Mouse (Mus musculus) stomach, embryonic 14.5 days (tissue): Measurements from ENCODE around the gene Mustn1. TPM values are rescaled to one million over a fixed set of nuclear protein-coding genes. Genes with fewer than 3 reads are reported as not detected.
A peak's percentile ranks its signal among the peaks of the same experiment; 100 is the strongest.

Experiments used
- ATAC-seq: fragments of 200-750 bp; cut with Nextera tagmentation; 2 replicates; pipeline ENCODE4 v1.8.0; 2017; ENCODE audit warnings: low read depth, moderate TSS enrichment; ENCODE audit not compliant: insufficient number of reproducible peaks, insufficient read depth, low FRiP score
- H3K27ac ChIP-seq: fragments of 300-500 bp; sonication (generic); 2 replicates; pipeline ENCODE4 v1.5.1; 2014; ENCODE audit warnings: mild to moderate bottlenecking, low read length, moderate library complexity, mixed read lengths
- H3K27me3 ChIP-seq: fragments of 300-500 bp; sonication (generic); 2 replicates; pipeline ENCODE4 v1.6.1; 2014; ENCODE audit warnings: low read length, control low read depth, mixed read lengths; ENCODE audit not compliant: control insufficient read depth, insufficient read depth
- H3K36me3 ChIP-seq: fragments of 300-500 bp; sonication (generic); 2 replicates; pipeline ENCODE4 v1.6.1; 2014; ENCODE audit warnings: mild to moderate bottlenecking, control low read depth, low read length, moderate library complexity, mixed read lengths; ENCODE audit not compliant: control insufficient read depth, insufficient read depth
- H3K4me1 ChIP-seq: fragments of 300-500 bp; sonication (generic); 2 replicates; pipeline ENCODE4 v1.6.1; 2014; ENCODE audit warnings: low read length, control low read depth, mixed read lengths; ENCODE audit not compliant: control insufficient read depth, insufficient read depth
- H3K4me2 ChIP-seq: fragments of 300-500 bp; sonication (generic); replicated peaks from 2 replicates; pipeline ENCODE4 v1.6.1; 2014; ENCODE audit warnings: low read depth, low read length, control low read depth
- H3K4me3 ChIP-seq: fragments of 300-500 bp; sonication (generic); 2 replicates; pipeline ENCODE4 v1.5.1; 2014; ENCODE audit warnings: low read depth, low read length, control low read depth
- H3K9ac ChIP-seq: fragments of 300-500 bp; sonication (generic); replicated peaks from 2 replicates; pipeline ENCODE4 v1.6.1; 2014; ENCODE audit warnings: low read depth, mild to moderate bottlenecking, control low read depth, low read length, moderate library complexity, mixed read lengths
- H3K9me3 ChIP-seq: fragments of 300-500 bp; sonication (generic); 2 replicates; pipeline ENCODE4 v1.6.1; 2016; ENCODE audit warnings: low read depth, low read length, control low read depth; ENCODE audit not compliant: control insufficient read depth
- WGBS: fragments of 180-500 bp; shearing (Covaris S2); extraction: QIAGEN DNeasy Blood & Tissue Kit; methylation state at CpG from one replicate; pipeline ENCODE4 v1.1.7; 2014; 5-methylcytosine and 5-hydroxymethylcytosine counted together
- polyA plus RNA-seq: library from polyadenylated mRNA; unstranded; fragments of >200 nt; fragmentation: Nextera tagmentation; extraction: Ambion mirVana; gene quantifications from 2 replicates; pipeline ENCODE4 v1.2.1, GENCODE M21; 2014

The Mustn1 gene
- polyA plus RNA-seq, 1 experiment from 2014 or later, result 3.7 TPM

DNA sequence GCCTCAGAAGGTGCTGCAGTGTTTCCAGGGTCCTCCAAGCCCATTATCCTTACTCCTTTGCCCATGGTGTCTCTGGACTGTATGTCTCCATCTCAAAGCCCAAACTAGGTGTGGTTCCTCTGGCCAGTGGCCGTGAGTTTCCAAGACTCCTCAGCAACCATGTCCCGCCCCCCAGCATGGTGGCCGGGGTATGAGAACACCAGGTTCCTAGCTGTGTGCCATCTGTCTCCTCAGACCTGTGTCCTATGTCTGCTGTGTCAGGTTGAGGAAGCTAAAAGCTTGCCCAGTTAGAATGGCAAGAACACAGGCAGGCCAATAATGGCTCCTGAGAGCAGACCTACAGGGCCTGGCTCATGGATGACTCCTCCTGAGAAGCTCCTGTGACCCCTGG is 2.7 kb downstream of the Mustn1 start:
- 85% methylated on average over 3 of the region's 3 CpGs for WGBS
- Histone ChIP-seq H3K27me3 (no peaks in the 10 kb centered on the region), H3K4me3 (no peak overlapping the region), H3K27ac (no peak overlapping the region), H3K4me2 (no peak overlapping the region), H3K9me3 (no peaks in the 10 kb centered on the region), H3K9ac (no peak overlapping the region), H3K36me3 (peaks cover 3% of the 10 kb centered on the region; the same call in 1 of the 2 replicates), H3K4me1 (peaks cover 12% of the 10 kb centered on the region)
- no peak for ATAC-seq

DNA sequence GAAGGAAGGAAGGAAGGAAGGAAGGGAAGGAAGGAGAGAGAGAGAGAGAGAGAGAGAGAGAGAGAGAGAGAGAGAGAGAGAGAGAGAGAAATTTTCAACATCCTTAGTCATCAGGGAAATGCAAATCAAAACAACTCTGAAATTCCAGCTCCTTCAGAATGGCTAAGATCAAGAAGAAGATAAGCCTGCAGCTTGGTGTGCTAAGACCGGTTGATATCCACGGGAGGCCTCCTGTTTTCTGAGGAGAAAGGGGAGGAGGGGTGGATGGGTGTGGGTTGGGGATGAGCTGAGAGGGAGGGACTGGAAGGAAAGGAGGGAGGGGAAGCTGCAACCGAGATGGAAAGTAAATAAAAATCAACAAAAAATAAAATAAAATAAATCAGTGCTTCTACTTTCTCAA is 6.3 kb downstream of the Mustn1 start:
- no peak overlapping the region for H3K27ac ChIP-seq
- no peaks in the 10 kb centered on the region for H3K36me3 ChIP-seq
- ATAC-seq, result no peak
- no peaks in the 10 kb centered on the region for H3K27me3 ChIP-seq
- no peak overlapping the region for H3K4me2 ChIP-seq
- no peak overlapping the region for H3K4me3 ChIP-seq
- H3K9me3 ChIP-seq, result no peaks in the 10 kb centered on the region
- H3K9ac ChIP-seq, result no peak overlapping the region
- WGBS, result 15% methylated on average over 3 of the region's 3 CpGs
- H3K4me1 ChIP-seq, result peaks cover 7% of the 10 kb centered on the region; the same call in 1 of the 2 replicates

DNA sequence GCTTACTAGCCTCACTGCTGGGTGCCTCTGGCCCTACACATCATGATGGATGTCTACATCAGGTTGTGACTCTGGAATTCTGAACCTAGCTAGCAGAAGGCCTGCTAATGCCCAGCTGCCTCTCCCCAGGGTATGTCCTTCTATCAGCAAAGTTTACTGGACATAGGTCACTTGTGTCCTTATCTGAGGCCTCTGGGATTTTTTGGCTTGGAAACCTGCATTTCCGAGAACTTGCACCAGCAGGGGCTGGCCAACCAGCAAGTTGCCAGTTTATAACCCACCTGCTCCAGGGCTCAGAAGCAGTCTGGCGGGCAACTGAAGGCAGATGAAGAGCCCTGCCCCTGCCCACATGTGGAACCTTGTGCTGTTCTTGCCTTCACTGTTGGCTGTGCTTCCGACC is 7.2 kb downstream of the Mustn1 start, which contains the start of gene Itih4:
Gene Itih4, plus strand, starts transcription at position 273 of the 400 bp plus-strand sequence.
- peaks cover 7% of the 10 kb centered on the region; the same call in 1 of the 2 replicates for H3K4me1 ChIP-seq

DNA sequence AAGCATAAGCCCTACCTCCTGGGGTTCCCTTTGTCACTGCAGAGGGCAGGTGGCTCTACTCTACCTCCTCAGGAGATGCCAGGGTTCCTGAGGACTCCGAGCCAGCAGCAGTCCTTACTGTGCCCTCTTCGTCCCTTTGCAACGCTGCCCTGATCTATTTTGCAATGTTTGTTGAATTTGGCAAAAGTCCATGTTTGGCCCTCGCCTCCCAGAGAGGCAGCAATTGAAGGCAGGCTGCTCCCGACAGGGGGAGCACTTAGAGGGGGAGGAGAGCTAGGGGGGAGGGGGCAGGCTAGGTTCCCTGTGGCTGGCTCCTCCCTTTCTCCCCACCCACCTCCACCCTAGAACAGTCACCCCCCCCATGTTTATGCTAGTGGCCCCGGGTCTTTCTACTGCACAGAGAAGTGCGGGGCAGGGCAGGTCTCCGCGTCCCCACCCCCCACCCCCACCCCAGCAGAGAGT is 9.3 kb downstream of the Mustn1 start:
- Histone ChIP-seq H3K4me1 (peaks cover 7% of the 10 kb centered on the region; the same call in 1 of the 2 replicates), H3K4me3 (no peak overlapping the region), H3K27ac (no peak overlapping the region), H3K9me3 (no peaks in the 10 kb centered on the region), H3K36me3 (no peaks in the 10 kb centered on the region), H3K9ac (no peak overlapping the region; the same call in 1 of the 2 replicates), H3K27me3 (no peaks in the 10 kb centered on the region), H3K4me2 (peak overlapping the region; percentile 10)
- 5% methylated on average over 9 of the region's 9 CpGs for WGBS
- peak; percentile 56; the same call in 1 of the 2 replicates for ATAC-seq

More for the DNA sequence above, 7.2 kb downstream of the Mustn1 start, which contains the start of gene Itih4:
- H3K4me2 ChIP-seq, result no peak within 1 kb of the TSS
- no peak within 1 kb of the TSS for H3K4me3 ChIP-seq
- ATAC-seq, result no peak
- H3K27me3 ChIP-seq, result no peaks in the 10 kb centered on the region
- H3K9ac ChIP-seq, result no peak within 1 kb of the TSS
- no peaks in the 10 kb centered on the region for H3K36me3 ChIP-seq
- no peaks in the 10 kb centered on the region for H3K9me3 ChIP-seq
- H3K27ac ChIP-seq, result no peak within 1 kb of the TSS
- 89% methylated on average over 3 of the region's 3 CpGs for WGBS

DNA sequence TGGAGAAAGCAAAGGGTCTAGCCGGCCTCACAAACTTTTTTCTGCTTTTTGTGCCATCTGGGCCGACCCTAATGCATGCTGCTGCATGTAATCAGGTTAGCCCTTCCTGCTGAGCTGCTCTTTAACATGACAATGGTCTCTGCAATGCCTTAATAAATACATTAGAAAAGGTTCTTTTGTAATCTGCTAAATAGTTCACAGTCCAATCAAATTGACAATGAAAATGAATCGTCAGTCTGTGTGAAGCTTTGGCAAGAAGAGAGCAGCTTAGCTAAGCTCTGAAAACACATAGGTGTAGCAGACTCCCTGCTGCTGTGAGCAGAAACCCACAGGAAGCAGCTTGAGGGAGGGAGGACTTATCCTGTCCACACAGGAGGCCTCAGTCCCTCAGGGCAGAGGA is 21.0 kb downstream of the Mustn1 start:
- no peak for ATAC-seq
- Histone ChIP-seq H3K27me3 (no peaks in the 10 kb centered on the region), H3K4me2 (no peak overlapping the region), H3K9ac (no peak overlapping the region), H3K4me3 (no peak overlapping the region), H3K36me3 (no peaks in the 10 kb centered on the region), H3K4me1 (no peaks in the 10 kb centered on the region), H3K9me3 (peaks cover 3% of the 10 kb centered on the region; the same call in 1 of the 2 replicates), H3K27ac (no peak overlapping the region)
- WGBS, result 64% methylated on average over 3 of the region's 3 CpGs

DNA sequence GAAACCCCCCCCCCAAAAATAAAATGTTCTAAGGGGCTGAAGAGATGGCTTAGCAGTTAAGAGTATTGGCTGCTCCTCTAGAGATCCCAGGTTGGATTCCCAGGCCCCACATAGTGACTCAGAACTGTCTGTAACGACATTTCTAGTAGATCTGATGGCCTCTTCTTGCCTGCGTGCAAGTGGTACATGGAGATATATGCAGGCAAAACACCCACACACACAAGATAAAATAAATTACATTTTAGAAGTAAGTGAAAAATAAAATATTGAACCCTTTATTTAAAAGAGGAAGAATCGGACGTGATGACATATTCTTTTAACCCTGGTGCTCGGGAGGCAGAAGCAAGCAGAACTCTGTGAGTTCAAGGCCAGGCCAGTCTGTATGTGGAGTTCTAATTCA is 23.6 kb downstream of the Mustn1 start:
- H3K36me3 ChIP-seq, result no peaks in the 10 kb centered on the region
- no peak for ATAC-seq
- no peak overlapping the region for H3K4me2 ChIP-seq
- no peak overlapping the region for H3K4me3 ChIP-seq
- no peaks in the 10 kb centered on the region for H3K27me3 ChIP-seq
- H3K4me1 ChIP-seq, result no peaks in the 10 kb centered on the region
- no peak overlapping the region for H3K27ac ChIP-seq
- peaks cover 3% of the 10 kb centered on the region; the same call in 1 of the 2 replicates for H3K9me3 ChIP-seq
- WGBS, result 88% methylated on average over 5 of the region's 5 CpGs
- H3K9ac ChIP-seq, result no peak overlapping the region

DNA sequence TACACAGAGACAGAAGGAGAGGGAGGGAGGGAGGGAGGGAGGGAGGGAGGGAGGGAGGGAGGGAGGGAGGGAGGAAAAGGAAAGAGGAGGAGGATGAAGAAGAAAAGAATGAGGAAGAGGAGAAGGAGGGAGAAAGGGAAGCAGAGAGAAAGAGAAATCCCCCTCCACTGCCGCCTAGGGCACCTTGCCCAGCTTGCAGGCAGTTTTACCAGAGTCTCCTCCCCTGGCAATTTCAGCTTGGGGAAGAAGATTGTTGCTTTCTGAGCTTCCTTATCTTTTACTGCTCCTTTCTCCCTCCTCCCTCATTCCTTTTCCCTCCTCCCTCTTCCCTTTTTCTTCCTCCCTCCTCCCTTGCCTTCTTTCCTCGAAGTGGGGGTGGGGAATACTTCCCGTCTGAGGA is 24.0 kb downstream of the Mustn1 start:
- ATAC-seq, result no peak
- 73% methylated on average over 3 of the region's 3 CpGs for WGBS

DNA sequence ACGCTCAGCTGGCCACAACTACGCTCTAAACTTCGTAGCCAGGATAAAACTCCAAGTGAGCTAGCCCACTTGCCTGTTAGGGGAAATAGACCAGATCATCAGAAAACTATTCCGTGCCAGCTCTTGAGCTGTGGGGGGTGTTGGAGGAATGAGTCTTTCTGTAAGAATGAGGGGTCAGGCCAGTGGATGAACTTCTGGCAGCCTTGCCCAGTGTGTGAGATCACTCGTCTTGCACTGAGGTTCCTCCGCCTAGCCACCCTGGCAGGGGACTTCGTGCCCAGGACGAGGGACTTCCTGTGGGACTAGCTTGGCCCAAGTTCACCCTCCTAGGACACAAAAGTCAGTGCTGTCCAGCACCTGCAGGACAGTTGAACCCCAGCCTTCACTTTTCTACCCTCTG is 25.3 kb downstream of the Mustn1 start:
- Histone ChIP-seq H3K9me3 (peaks cover 2% of the 10 kb centered on the region; the same call in 1 of the 2 replicates), H3K27me3 (no peaks in the 10 kb centered on the region), H3K36me3 (no peaks in the 10 kb centered on the region), H3K27ac (no peak overlapping the region), H3K9ac (no peak overlapping the region), H3K4me2 (no peak overlapping the region), H3K4me3 (no peak overlapping the region), H3K4me1 (no peaks in the 10 kb centered on the region)
- no peak for ATAC-seq
- 90% methylated on average over 8 of the region's 8 CpGs for WGBS

More for the DNA sequence above, 24.0 kb downstream of the Mustn1 start:
- H3K9me3 ChIP-seq, result peaks cover 3% of the 10 kb centered on the region; the same call in 1 of the 2 replicates
- no peaks in the 10 kb centered on the region for H3K36me3 ChIP-seq
- H3K4me3 ChIP-seq, result no peak overlapping the region
- no peak overlapping the region for H3K27ac ChIP-seq
- no peaks in the 10 kb centered on the region for H3K27me3 ChIP-seq
- no peak overlapping the region for H3K9ac ChIP-seq
- H3K4me1 ChIP-seq, result no peaks in the 10 kb centered on the region
- no peak overlapping the region for H3K4me2 ChIP-seq

DNA sequence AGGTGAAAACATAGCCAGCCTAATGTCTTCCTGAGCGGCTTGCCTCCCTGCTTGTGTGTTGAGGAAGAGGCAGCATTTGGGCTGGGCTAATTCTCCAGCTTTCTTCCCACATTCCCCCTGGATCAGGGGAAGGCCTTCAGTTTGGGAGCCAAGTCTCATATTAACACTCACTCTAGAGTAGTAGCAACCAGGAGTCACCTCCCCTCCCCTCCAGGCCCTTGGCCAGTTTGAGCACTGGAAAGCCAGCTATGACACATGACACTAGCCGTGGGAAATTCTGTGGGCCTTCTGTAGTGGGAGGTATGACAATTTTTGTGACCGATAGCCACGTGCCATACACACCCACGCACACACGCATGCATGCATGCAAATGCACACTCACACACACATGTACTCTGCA is 27.0 kb downstream of the Mustn1 start:
- WGBS, result 89% methylated on average over 6 of the region's 6 CpGs
- Histone ChIP-seq H3K4me2 (no peak overlapping the region), H3K27ac (no peak overlapping the region)

More for the DNA sequence above, 27.0 kb downstream of the Mustn1 start:
- no peaks in the 10 kb centered on the region for H3K36me3 ChIP-seq
- no peak for ATAC-seq
- H3K9ac ChIP-seq, result no peak overlapping the region
- no peaks in the 10 kb centered on the region for H3K4me1 ChIP-seq
- H3K9me3 ChIP-seq, result no peaks in the 10 kb centered on the region
- no peaks in the 10 kb centered on the region for H3K27me3 ChIP-seq
- no peak overlapping the region for H3K4me3 ChIP-seq
